Mouse (Mus musculus): ENCODE measurements around the gene Gab1. TPM values are rescaled to one million over a fixed set of nuclear protein-coding genes. Genes with fewer than 3 reads are reported as not detected.

Gab1 gene
- polyA plus RNA-seq, 1 experiment from 2014 or later: 12.8 TPM

DNA sequence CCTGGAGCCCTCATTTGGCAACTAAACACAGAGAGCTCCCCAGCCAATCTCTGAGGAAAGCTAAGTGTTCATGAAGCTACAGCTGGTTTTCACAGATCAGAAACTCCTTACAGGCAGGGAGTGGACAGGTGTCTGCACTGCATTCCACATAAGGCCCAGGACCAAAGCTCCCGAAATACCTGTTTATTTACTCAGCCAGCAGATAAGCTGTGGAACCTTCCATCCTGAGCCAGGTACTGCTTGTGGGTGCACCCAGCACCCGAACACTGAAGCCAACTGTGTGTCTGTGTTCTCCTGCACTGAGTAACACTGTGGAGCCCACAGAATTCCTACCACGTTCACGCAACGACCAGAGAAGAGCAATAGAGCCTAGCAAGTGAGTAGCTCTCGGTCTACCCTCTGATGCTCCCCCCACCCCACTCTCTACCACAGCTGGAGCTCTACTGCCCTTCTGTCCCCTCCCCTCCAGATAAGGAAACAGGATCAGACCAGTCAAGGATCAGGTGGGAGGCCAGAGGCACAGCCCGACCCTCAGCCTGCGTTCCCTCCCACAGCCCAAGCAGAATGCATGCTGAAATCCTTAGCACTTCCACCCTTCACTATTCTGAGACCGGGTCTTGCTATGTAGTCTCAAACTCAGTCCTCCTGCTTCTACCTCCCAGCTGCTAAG, 9.6 kb downstream of the Gab1 start:
- H3K4me2 ChIP-seq: no peak overlapping the region
- H3K36me3 ChIP-seq: no peaks in the 10 kb centered on the region
- ATAC-seq (ENCODE audit: low read depth): no peak
- peak overlapping the region; percentile 70 for H3K27ac ChIP-seq (replicated peaks)
- H3K4me3 ChIP-seq: no peak overlapping the region
- H3K9me3 ChIP-seq: no peaks in the 10 kb centered on the region
- no peaks in the 10 kb centered on the region for H3K27me3 ChIP-seq
- 84% methylated on average over 9 of the region's 9 CpGs for WGBS
- no peak overlapping the region for H3K9ac ChIP-seq
- peaks cover 54% of the 10 kb centered on the region for H3K4me1 ChIP-seq (replicated peaks)

DNA sequence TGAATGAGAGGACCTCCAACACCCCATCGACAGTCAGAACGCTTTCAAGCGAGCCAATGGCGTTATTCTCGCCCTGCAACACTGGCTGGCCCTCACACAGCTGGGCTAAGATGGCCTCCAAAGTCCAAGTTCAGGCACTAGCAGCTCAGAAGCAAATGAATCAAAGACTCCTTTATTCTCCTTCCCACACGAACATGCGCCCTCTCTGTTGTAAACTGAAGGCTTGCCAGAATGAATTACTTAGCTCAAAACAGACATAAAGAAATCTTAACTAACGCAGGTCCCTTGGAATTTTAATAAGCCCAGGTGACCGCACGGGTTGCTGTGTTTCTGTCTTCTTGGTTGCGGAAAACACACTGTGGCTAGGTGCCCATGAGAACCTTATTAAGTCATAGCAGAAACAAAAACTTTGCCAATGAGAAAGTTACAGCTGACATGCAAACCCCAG, 10.4 kb downstream of the Gab1 start:
- Histone ChIP-seq H3K9me3 (no peaks in the 10 kb centered on the region), H3K4me3 (no peak overlapping the region), H3K4me2 (no peak overlapping the region), H3K4me1 (replicated peaks) (peaks cover 54% of the 10 kb centered on the region), H3K9ac (no peak overlapping the region), H3K27me3 (no peaks in the 10 kb centered on the region), H3K36me3 (no peaks in the 10 kb centered on the region), H3K27ac (replicated peaks) (peak overlapping the region; percentile 70)
- WGBS: 44% methylated on average over 11 of the region's 11 CpGs
- no peak for ATAC-seq (ENCODE audit: low read depth)

GRCm38 (mm10) chr8:80868801-80869323, 11.5 kb downstream of the Gab1 start:
- 90% methylated on average over 11 of the region's 11 CpGs for WGBS
- no peak overlapping the region for H3K4me2 ChIP-seq
- peaks cover 54% of the 10 kb centered on the region for H3K4me1 ChIP-seq (replicated peaks)
- H3K36me3 ChIP-seq: no peaks in the 10 kb centered on the region
- no peak for ATAC-seq (ENCODE audit: low read depth)
- H3K27ac ChIP-seq (replicated peaks): peak overlapping the region; percentile 61; the same call in 1 of the 2 replicates
- no peaks in the 10 kb centered on the region for H3K9me3 ChIP-seq
- H3K27me3 ChIP-seq: no peaks in the 10 kb centered on the region
- H3K9ac ChIP-seq: no peak overlapping the region
- no peak overlapping the region for H3K4me3 ChIP-seq

GRCm38 (mm10) chr8:80868006-80868702, 12.2 kb downstream of the Gab1 start:
- no peaks in the 10 kb centered on the region for H3K9me3 ChIP-seq
- WGBS: 88% methylated on average over 12 of the region's 12 CpGs
- H3K27ac ChIP-seq (replicated peaks): no peak overlapping the region
- H3K27me3 ChIP-seq: no peaks in the 10 kb centered on the region
- H3K4me3 ChIP-seq: no peak overlapping the region
- H3K36me3 ChIP-seq: no peaks in the 10 kb centered on the region
- ATAC-seq (ENCODE audit: low read depth): no peak
- no peak overlapping the region for H3K9ac ChIP-seq
- no peak overlapping the region for H3K4me2 ChIP-seq
- H3K4me1 ChIP-seq (replicated peaks): peaks cover 59% of the 10 kb centered on the region

DNA sequence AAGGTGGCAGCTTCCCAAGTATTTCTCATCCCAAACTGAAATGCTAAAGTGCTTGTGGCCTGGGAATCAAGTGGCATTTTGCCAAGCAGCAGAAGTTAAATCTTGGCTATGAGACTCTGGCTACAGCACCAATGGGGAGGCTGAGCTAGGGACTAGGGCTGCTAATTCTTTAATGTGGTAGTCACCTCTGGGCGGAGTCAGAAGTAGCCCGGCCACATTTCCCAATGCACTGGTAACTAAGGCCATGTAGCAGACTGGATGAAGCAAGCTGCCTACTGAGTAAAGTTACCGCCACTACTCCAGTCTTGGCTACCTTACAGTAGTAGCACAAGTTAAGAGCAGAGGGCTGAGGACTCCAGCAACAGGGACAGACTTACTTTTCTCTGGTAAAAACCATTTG, 12.7 kb downstream of the Gab1 start:
- Histone ChIP-seq H3K4me1 (replicated peaks) (peaks cover 54% of the 10 kb centered on the region), H3K36me3 (no peaks in the 10 kb centered on the region), H3K9me3 (no peaks in the 10 kb centered on the region), H3K4me2 (no peak overlapping the region), H3K4me3 (no peak overlapping the region), H3K27me3 (no peaks in the 10 kb centered on the region), H3K9ac (no peak overlapping the region), H3K27ac (replicated peaks) (no peak overlapping the region)
- WGBS: 84% methylated on average over 3 of the region's 3 CpGs
- ATAC-seq (ENCODE audit: low read depth): no peak

DNA sequence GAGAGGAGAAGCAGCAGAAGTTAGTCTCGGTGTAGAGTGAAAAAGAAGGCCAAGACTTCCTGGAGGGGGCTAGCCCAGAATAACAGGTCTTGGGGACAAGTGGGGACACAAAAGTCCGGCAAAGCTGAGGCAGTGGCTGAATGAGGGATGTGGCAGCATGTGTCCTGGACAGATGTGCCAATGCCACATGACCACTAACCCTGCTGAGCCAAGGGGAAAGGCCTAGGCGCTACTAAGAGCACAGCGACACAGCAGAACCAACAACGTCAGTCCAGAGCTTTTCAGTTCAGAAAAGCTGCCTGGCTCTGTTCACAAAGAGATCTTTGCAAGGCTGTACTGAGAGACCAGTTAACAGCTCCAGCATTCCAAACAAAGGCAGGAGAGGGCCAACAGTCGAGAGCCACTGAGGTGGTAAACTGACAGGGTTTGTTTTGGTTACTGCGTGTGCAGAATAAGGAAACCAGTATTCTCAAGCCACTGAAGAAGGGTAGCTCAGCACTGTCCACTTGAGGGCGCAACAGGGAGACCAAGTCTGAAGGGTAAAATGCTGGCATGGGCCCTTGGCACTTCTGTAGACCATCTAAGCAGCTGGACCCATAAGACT, 15.0 kb downstream of the Gab1 start:
- no peak overlapping the region for H3K9ac ChIP-seq
- WGBS: 66% methylated on average over 8 of the region's 8 CpGs
- no peaks in the 10 kb centered on the region for H3K36me3 ChIP-seq
- no peak overlapping the region for H3K4me3 ChIP-seq
- no peaks in the 10 kb centered on the region for H3K27me3 ChIP-seq
- 0 out of 2 replicates have a peak overlapping the region, but pooled peaks have one; percentile 28 for H3K27ac ChIP-seq (replicated peaks)
- H3K9me3 ChIP-seq: no peaks in the 10 kb centered on the region
- H3K4me2 ChIP-seq: no peak overlapping the region
- no peak for ATAC-seq (ENCODE audit: low read depth)
- H3K4me1 ChIP-seq (replicated peaks): peaks cover 46% of the 10 kb centered on the region

DNA sequence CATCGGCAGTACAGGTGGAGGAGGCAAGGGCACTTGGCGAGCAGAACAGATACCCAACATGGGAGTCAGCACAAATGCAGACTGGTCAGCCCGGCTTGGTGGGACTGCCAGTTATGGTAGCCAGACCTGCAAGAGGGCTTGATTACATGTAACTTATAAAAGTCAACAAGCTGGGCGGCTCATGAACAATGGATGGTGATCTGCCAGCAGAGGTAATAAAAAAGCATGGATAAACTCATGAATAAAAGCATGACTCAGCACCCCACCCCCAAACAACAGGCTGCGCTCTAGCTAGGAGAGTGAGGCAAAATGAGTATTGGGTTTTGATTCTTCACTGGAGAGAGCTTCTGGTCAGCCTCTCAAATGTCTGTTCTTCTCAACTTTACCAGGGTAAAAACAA, 16.9 kb downstream of the Gab1 start:
- Histone ChIP-seq H3K27me3 (no peaks in the 10 kb centered on the region), H3K4me2 (no peak overlapping the region), H3K27ac (replicated peaks) (no peak overlapping the region), H3K36me3 (no peaks in the 10 kb centered on the region), H3K4me1 (replicated peaks) (peaks cover 32% of the 10 kb centered on the region), H3K4me3 (no peak overlapping the region), H3K9me3 (no peaks in the 10 kb centered on the region), H3K9ac (no peak overlapping the region)
- WGBS: 84% methylated on average over 5 of the region's 5 CpGs
- no peak for ATAC-seq (ENCODE audit: low read depth)

GRCm38 (mm10) chr8:80859180-80859775, 21.0 kb downstream of the Gab1 start:
- WGBS: 97% methylated on average over 26 of the region's 26 CpGs
- H3K27me3 ChIP-seq: no peaks in the 10 kb centered on the region

DNA sequence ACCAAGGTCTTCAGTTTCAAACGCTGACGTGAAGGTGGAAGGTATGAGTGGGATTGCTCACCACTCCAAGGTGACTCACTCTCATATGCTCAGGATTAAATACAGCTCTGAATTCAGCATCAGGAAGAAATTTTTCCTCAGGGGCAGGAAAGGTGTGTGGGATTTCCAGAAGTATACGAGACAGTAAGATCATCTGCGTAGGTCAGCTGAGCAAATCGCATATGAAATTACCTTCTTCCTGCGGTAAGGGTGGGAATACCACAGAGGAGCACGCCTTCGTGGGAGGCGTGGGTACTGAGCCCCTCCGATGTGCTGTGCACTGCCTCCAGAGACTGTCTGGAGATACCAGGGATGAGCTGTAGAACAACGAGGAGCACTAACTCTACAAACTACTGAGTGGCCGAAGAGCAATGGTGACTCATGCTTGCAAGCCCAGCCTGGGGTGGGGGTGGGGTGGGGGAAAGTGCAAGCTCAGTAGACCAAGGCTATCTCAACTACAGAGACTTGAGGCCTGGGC, 22.4 kb downstream of the Gab1 start:
- Histone ChIP-seq H3K27ac (replicated peaks) (no peak overlapping the region), H3K36me3 (no peaks in the 10 kb centered on the region), H3K4me3 (no peak overlapping the region), H3K9ac (no peak overlapping the region), H3K4me2 (no peak overlapping the region), H3K9me3 (no peaks in the 10 kb centered on the region), H3K27me3 (no peaks in the 10 kb centered on the region), H3K4me1 (replicated peaks) (peaks cover 29% of the 10 kb centered on the region)
- ATAC-seq (ENCODE audit: low read depth): no peak
- WGBS: 92% methylated on average over 12 of the region's 12 CpGs

More at GRCm38 (mm10) chr8:80859180-80859775, 21.0 kb downstream of the Gab1 start:
- peaks cover 24% of the 10 kb centered on the region for H3K4me1 ChIP-seq (replicated peaks)
- no peak overlapping the region for H3K27ac ChIP-seq (replicated peaks)
- no peak overlapping the region for H3K4me3 ChIP-seq
- ATAC-seq (ENCODE audit: low read depth): no peak
- H3K36me3 ChIP-seq: no peaks in the 10 kb centered on the region
- H3K9me3 ChIP-seq: no peaks in the 10 kb centered on the region
- no peak overlapping the region for H3K4me2 ChIP-seq
- no peak overlapping the region for H3K9ac ChIP-seq

- no peak overlapping the region for H3K9ac ChIP-seq
- H3K27me3 ChIP-seq: no peaks in the 10 kb centered on the region
- no peak for ATAC-seq (ENCODE audit: low read depth)
- H3K4me2 ChIP-seq: no peak overlapping the region
- no peaks in the 10 kb centered on the region for H3K9me3 ChIP-seq
- H3K4me3 ChIP-seq: no peak overlapping the region
- WGBS: 75% methylated on average over 3 of the region's 3 CpGs
- H3K27ac ChIP-seq (replicated peaks): no peak overlapping the region
- peaks cover 31% of the 10 kb centered on the region for H3K4me1 ChIP-seq (replicated peaks)
- H3K36me3 ChIP-seq: no peaks in the 10 kb centered on the region
Observed at GRCm38 (mm10) chr8:80857128-80857527, 23.2 kb downstream of the Gab1 start.

DNA sequence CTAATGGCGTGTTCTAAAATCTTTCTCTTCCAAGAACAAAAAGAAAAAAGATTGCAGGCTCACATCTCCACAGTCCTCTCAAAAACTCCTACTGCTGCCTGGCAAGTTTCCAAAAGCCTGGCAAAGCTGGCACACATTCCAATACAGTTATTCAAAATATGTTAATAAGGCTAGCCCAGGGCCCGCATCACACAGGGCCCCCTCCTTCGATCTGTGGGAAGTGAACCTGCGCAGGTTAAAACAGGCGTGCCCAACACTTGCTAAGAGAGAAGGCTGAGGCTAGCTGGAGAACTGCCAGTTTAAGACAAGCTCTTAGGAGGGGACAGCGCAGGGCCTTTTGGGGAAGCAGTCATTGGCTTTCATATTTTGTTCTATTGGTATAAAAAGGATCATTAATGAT, 23.7 kb downstream of the Gab1 start:
- 0 out of 2 replicates have a peak, but pooled peaks have one; percentile 38 for ATAC-seq (ENCODE audit: low read depth)
- Histone ChIP-seq H3K4me2 (no peak overlapping the region), H3K4me1 (replicated peaks) (peaks cover 31% of the 10 kb centered on the region), H3K36me3 (no peaks in the 10 kb centered on the region), H3K9ac (no peak overlapping the region), H3K27me3 (no peaks in the 10 kb centered on the region), H3K4me3 (no peak overlapping the region), H3K9me3 (no peaks in the 10 kb centered on the region), H3K27ac (replicated peaks) (no peak overlapping the region)
- 64% methylated on average over 6 of the region's 6 CpGs for WGBS

DNA sequence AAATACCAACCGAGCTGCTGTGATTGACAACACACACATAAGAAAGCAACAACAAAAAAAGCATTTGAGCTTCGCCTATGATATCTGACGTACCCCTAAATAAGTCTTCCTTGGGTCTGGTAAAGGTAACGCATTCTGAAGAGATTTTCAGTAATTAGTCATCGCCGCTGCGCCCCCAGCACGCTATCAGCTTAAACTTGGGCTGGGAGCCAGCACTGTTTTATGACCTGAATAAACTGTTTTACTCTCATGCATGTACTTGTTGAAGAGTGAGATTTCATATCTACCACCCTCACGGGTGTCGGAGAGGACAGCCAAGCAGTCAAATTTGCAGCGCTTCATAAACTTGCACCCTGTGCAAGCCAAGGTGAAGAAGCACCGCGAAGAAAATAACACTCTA, 26.7 kb downstream of the Gab1 start:
- no peak overlapping the region for H3K4me2 ChIP-seq
- ATAC-seq (ENCODE audit: low read depth): no peak
- 77% methylated on average over 13 of the region's 13 CpGs for WGBS
- H3K4me3 ChIP-seq: no peak overlapping the region
- no peaks in the 10 kb centered on the region for H3K27me3 ChIP-seq
- no peaks in the 10 kb centered on the region for H3K36me3 ChIP-seq
- peaks cover 32% of the 10 kb centered on the region for H3K4me1 ChIP-seq (replicated peaks)
- H3K9ac ChIP-seq: no peak overlapping the region
- no peak overlapping the region for H3K27ac ChIP-seq (replicated peaks)
- no peaks in the 10 kb centered on the region for H3K9me3 ChIP-seq
